Mouse (Mus musculus): Measurements from ENCODE around the gene Uckl1.
A peak's percentile ranks its signal among the peaks of the same experiment; 100 is the strongest.

Uckl1 gene

DNA sequence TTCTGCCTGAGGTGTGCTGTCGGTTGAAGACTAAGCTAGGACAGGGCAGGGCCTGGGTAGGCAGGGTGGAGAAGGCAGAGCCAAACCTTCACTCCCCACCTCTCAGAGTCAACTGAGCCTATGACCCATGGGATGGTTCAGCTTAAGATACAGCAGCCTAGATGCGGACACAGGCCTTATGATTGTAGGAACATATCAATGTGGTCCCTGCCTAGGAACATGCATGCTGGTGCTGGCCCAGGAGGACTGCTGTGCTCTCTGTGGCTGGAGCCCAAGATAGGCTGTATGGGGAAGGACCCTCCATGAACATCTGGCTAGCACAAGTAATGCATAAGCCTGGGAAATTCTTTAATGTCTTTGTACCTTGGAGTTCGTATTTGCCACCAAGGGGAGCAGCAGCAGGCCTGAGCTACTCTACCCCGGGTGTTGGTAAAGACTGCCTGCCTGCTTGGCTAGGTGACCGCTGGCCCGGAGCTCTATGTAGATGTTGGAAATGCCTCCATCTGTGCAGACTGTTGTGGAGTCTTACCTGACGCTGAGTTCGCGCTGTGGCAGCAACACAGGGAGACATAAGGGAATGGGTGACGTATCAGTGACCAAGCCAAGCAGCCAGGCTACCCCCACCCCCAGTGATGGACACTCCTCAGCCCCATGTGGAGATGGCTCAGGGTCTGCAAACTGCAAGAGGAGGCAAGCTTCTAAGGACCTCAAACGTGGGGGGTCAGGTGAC is 12.6 kb downstream of the Uckl1 start:
- DNase-seq = no peak

DNA sequence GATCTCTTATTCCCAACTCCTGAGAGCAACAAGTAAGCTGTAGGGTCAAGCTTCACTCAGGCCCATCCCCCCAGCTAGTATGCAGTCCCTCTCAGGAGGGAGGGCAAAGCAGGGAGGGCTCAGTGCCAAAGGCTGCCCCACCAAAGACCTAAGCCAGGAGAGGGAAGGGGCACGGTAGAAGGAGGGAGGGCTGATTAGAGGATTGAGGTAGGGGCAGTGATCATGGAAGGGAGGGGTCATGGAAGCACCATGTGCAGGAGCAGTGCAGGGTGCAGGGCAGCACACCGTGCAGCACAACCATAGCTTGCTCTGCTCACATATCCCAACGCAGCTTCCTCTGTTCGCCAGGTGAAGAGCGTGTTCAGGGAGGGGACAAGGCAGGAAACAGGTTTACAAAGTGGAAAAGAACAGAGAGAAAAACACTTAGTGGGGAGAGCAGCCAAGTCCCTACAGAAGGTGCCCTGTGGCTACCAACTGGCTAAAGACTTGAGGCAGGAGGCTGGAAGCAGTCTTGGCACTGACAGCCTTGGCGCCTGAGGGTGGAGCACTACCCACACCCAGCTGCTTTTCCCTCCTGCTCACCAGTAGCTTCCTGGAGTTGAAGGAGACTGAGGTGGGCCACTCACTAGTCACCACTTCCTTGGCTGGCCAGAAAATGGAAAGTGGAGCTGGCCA is 13.6 kb downstream of the Uckl1 start:
- DNase-seq = no peak

DNA sequence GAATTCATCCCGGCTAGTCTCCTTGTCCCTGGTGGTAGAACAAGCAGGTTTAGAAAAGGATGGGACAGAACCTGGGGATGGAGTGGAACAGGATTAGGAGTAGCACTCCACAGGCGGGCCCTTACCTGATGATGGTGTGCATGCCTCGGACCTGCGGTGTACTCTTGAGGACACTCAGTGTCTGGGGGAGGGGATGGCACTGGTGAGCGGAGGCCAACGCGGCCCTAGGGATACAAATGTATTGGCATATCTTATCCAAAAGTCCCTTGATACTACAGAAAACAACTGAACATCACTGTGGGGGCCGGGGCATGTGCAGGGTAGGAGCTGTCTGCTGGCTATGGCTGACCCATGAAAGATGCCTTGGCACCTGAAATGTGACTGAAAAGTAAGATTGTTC is 14.3 kb downstream of the Uckl1 start:
- no peak for DNase-seq

DNA sequence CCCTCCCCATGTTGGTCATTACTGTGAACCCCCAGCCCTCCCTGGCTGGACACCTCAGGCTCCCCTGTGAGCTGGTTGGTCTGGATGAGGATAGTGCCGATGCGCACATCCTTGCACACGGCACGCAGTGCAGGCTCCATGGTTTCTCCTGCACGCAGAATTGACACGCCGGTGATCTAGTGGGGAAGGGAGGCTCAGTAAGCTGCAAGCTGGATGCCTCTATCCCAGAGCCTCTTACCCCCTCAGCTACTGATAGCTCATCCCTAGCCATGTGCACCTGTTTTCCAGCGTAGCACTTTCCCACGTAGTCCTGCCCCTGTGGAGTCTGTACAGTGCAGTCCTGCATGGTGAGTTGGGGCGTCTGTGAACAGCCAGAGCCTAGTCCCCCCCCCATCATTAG is 14.8 kb downstream of the Uckl1 start:
- no peak for DNase-seq

DNA sequence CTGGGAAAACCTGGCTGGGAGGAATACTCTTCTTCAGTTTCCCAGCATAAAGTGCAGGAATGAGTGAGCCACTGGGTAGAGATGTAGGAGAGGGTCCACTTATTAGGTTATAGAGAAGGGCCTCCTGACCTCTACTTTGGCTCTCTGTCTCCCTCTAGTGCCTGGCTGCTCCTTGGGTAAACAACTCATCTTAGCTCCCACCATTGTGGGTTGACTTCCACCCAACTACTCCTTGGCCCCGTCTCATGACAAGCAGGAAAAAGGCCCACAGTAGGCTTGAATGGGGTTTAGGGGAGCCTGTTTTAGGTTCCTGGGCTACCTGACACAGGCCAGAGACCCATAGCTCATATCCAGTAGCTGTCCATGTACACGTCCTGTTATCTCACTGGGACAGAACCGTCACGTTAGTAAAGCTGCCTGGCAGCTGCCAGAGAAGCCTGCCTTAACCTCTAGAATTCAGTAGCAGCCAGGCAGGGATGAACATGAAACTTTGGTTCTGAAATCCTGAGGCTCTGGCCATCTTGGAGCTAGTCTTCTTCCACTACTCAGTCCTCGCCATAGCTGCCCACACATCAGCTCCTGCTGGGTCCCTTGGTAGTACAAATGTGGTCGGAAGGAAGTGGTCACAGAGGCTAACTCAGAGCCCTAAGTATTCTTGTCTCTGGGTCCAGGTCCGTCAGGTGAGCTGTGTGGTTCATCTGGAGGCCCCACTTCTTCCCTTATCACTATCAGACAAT is 16.3 kb downstream of the Uckl1 start:
- DNase-seq = peak in 1 of 2 experiments; percentile 64

DNA sequence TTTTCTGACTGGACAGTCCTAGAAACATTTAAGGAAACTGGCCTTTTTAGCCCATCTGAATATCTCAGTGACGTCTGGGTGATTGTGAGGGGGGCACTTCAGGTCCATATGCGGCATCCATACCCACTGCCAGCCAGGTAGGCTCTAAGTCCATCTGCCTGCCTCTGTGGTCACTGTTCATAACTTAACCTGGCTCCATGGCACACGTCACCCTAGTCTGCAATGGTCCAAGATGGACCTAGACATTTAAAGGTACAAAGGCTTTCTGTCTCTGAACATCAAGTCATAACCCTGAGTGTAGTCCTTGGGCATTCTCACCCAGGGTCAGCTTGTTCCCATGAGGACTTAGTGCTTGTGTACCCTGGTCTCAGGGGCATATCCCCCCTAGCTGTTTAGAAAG is 17.4 kb downstream of the Uckl1 start:
- no peak for DNase-seq

DNA sequence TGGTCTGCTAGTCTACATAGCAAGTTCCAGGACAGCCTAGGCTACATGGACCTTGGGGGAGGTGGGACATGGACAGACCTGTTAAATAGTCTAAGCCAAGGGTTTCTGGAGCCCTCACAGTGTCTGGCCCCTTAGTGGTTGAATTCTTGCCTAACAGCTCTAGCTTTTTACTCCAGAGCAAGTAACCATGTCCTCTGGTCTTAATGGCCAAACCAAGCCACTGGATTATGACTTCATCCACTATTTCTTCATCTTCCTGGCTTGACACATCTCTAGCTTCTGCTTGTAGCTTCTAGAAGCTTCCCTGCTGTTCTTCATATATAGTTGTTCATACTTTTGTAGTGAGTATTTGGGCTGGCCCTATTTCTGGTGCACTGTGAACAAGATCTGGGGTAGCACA is 30.9 kb downstream of the Uckl1 start:
- no peak for DNase-seq

DNA sequence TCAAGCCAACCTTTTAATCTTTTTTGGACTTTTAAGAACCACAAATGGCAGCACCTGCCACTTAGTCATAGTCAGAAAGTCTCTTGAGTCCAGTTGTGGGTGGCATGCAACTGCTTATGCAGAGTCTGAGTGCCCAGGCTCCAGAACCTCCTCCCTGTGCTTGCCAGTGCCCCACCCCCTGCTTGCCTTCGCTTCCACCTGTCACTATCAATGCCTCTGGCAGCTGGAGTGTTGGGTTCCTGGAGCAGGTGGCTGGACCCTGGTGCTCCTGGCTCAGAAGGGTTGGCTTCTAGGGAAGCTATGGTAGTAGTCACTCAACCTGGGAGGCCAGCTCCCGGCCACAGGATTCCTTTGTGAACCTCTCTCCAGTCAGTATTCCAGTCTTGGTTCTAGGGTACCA is 34.5 kb downstream of the Uckl1 start:
- no peak for DNase-seq

DNA sequence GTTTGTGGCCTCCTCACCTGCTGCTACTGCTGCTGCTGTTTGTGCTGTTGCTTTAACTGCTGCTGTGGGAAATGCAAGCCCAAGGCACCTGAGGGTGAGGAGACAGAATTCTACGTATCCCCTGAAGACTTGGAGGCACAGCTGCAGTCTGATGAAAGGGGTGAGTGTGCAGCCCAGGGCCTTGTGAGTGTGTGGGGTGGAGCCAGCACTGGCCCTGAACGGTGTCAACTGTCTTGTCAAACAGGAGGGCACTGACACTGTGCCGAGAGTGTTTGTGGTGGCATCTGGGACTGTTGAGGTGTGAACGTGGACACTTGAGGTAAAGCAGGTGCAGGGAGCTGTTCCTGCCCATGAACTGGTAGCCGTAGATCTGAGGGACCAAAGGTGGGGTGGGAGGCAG is 36.0 kb downstream of the Uckl1 start:
- no peak for DNase-seq

DNA sequence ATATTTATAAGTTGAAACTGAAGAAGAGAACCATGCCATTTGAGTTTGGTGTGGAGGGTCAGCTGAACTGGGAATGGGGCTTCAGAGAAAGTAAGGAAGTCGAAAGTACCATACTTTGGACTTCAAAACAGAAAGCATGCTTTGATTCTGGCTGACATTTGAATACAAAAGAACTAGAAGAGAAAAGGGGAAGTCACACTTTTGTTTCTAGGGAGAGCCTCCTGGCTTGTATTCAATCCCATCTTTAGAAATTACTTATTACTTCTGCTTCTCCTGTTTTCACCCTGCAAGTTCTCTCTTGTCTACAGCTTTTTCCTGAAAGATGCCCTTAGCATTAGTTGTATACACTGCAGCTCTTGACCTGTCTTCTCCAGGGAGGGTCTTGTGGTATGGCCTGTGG is 36.5 kb downstream of the Uckl1 start:
- DNase-seq = no peak

DNA sequence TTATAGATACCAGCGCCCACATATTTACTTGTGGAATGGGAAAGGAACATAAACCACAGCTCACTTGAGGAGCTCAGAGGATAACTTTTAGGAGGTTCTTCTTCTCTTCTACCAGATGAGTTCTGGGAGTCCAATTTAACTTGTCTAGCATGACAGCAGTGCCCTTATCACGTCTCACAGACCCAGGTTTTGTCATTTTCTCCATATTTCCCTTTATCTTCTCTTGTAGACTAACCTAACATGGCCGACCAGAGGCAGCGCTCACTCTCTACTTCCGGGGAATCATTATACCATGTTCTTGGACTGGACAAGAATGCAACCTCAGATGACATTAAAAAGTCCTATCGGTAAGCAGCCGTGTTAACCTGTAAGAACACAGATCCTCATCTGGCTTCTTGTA is 38.5 kb downstream of the Uckl1 start:
- no peak for DNase-seq

DNA sequence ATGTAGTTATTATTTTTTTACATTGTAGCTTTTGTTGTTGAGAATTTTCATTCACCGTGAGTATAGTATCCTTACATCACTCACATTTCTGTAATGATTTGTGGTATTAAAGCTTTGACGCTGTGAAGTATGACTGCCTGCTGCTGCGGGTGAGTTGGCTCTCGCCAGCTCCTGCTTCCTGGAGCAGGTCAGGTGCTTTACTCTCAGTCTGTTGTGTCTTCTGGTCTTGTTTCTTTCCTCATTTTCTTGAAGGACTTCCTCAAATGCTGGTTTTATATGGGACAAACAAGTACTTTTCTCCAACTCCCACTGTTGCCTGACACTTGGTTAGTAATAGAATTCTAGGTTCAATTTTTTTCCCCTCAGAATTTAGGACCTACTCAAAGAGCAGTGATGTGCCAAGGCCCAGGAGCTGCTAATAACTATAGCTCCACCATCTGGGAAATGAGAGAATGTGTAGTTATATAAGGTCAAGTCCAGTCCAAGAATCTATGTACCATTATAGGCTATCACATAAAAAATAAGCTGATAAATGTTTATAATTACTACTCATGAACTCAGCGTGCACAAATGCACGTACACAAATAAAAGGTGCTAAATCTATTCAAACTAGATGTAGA is 42.8 kb downstream of the Uckl1 start:
- no peak for DNase-seq

DNA sequence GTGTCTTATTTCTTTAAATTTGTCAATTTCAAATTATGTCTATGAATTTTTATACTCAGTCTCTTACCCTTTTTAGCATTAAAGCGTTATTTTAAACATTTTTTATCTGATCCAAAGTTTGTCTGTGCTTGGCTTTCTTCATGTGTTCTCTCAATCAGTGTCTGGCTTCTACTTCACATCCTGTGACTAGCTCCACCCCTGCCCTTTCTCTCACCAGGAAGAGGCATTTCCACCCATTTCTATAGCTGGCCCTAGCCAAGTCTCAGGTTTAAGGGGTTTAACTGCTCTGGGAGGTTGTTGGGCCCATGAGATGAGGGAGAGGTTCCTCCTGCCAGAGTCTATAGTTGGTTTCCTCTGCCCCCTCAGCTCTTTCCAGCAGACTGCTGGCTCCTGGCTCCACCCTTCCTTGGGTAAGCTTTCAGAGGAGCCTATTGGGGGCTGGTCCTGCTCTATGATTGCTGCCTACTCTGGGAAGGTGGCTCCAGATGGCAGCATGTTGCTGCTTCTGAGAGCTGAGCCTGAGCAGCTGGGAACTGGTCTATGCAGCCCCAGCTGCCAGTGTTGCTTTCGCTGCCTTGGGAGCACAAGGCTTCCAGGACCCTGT is 47.1 kb downstream of the Uckl1 start:
- DNase-seq = no peak

DNA sequence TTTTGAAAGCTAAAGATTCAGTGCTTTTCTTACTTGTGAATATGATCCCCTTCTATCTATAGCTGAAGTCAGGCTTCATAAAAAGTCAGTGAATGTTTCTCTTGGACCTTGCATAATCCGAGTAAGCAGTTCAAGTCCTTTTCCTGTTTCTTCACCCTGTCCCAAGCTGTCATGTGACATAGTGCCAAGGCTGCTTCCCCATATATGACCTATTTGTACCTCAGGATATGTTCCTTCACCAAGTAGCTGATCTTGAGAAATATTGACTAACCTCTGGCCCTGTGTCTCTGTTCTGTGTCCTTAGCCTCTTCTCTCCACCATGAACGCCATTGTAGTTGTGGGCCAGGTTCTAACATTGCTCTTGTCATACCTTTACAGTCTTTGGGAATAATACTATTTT is 48.3 kb downstream of the Uckl1 start:
- no peak for DNase-seq

DNA sequence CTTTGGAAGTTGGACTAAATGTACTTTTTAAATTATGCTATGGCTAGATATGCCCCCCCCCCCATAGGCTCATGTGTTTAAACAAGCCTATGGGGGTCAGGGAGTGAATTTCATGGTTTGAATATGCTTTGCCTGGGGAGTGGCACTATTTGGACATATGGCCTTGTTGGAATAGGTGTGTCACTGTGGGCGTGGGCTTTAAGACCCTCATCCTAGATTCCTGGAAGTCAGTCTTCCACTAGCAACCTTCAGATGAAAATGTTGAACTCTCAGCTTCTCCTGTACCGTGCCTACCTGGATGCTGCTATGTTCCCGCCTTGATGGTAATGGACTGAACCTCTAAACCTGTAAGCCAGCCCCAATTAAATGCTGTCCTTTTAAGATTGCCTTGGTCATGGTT is 52.1 kb downstream of the Uckl1 start:
- DNase-seq = no peak

DNA sequence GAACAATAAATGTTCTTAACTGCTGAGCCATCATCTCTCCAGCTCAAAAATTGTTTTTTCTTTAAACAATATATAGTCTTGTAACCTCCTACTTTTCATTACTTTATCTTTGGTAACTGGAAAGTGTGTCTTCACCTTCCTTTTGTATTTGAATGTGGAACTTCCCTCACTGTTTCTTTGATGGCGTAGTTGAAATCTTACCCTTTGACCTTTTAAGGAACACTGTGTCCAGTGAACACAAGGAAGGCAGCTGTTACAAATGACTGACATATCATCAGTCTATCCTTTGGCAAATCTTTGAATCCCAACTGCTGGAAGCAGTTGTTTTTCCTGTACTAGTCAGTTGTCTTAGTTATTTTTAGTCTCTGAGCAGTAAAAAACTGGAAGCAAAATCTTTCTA is 55.6 kb downstream of the Uckl1 start:
- DNase-seq = no peak

DNA sequence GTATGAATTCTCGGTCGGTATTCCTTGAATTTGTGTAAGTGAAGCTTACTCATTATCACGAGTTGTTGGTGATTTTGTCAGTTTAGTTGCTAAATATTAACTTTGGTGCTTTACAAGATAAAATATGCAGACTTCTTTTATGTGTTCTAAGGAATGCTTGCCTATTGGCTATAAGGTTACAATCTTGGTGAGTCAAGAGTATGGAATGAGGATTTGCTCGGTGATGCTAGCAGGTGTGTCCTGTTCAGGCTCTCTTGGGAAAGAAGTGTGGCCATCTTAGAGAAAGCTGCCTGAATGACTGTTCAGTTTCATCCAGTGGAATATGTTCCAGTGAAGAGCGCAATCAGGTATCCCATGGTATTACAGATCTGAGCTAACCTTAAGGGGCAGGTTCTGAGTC is 59.2 kb downstream of the Uckl1 start:
- peak in 1 of 2 experiments; percentile 22 for DNase-seq

DNA sequence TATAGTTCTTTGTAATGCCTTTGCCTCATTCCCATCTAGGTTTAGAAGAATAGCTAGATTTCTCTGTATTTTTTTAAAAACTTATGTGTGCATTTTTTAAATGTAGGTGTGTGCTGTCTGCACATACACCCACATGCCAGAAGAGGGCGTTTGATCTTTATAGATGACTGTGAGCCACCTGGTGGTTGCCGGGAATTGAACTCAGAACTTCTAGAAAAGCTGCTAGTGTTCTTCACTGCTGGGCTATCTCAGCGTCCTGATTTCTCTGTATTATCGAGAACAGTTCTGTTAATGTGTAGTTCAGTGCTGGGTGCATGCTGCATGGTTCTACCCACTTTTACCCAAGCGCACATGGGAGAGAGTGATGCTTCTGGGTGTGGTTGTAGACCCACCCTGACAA is 61.9 kb downstream of the Uckl1 start:
- DNase-seq = peak in 1 of 2 experiments; percentile 44

DNA sequence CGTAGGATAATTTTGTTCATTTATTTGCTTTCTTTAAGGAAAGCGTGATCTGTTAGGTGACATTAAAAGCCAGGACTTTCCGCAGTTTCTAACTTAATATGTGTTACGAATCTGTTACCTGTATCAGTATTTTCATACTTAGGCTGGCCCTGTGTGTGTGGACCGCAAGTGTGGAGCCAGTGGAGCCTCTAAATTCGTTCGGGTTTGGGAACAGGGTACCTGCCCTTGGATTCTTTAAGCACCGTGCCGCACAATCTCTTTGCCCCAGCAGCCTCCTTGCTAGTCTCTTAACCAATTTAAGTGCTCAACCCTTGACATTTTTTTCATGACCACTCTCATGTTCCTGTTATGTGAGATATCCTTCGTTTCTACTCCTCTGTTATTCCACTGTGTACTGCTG is 63.2 kb downstream of the Uckl1 start:
- no peak for DNase-seq

DNA sequence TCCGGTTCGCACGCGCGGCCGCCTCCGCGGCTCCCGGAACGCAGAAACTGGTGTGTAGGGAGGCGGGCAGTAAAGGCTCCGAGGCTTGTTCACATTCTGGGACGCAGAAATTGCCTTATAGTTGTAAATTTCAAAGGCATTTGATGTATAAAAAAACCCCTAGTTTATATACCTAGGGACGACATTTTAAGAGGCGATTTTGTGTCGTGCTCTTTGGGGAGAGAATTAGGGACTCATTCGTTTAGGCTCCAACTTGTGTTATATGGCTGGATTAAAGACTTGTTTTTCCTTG is 63.8 kb downstream of the Uckl1 start:
- DNase-seq = no peak

DNA sequence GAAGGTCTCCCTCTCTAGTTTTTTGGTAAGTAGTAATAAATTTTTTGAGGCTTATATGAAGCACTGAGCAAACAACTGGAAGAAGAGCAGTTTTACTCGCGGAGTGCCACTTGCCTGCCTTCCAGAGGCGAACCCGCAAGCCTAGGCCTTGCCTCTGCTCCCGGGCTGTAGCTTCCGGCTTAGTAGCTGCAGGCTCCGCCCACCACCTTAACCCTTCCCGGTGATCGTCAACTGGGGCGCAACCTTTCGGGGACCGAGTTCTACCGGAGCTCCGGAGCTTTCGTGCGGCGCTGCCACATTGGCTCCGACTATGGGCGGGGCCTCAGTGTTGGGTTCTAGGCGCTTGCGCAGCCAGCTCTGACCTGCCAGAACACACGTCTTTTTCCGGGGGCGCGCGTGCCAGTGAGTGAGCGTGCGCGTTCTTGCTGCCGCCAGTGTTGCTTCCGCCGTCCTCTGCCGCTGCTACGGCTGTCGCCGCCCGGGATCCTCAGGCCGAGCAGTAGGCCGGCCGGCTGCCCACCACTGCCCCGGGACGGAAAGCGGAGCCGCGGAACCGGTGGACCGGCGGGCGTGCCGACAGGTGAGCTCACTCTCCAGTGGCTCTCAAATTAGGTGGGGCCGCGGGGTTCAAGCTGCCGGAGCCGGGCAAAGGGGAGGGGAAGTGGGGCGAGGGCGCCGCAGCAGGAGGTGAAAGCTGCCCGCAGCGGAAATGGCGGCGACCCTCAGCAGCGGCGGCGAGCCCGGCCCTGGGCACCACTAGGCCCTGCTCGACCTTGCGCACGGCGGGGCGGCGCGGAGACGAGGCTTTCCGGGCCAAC is 64.4 kb downstream of the Uckl1 start, which contains the start of gene Dnajc5:
Gene Dnajc5 (plus strand): TSS at position 368 of the 818 bp plus-strand sequence.
- DNase-seq = peak; percentile 99

DNA sequence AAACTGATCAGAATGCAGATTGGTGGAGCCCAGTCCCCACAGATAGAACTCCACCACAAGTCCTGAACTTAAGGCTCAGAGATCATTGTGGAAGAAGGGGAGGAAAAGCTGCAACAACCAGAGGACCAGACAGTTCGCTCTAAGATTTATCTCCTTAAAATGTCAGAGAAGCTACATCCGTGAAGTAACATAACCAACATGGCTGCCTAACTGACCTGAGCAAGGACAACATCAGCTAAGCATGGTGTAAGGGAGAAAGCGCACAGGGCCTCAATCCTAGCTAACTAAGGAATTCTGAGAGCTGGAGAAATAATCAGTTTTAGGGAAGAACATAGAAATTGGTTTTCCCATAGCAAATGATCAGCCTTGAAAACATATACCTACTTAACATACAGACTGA is 65.5 kb downstream of the Uckl1 start:
- DNase-seq = no peak
